Mouse (Mus musculus) hindbrain, embryonic 10.5 days (tissue): ENCODE results near the gene Mrps6. TPM values are rescaled to one million over a fixed set of nuclear protein-coding genes. Genes with fewer than 3 reads are reported as not detected.

Source experiments
- DNase-seq: peaks from one replicate; pipeline ENCODE4 v3.0.0-alpha.2; 2017; ENCODE audit warnings: low spot score
- H3K27ac ChIP-seq: fragments of 300-500 bp; sonication (generic); 2 replicates; pipeline ENCODE4 v1.5.1; 2016; ENCODE audit warnings: mild to moderate bottlenecking, moderate library complexity
- H3K27me3 ChIP-seq: fragments of 300-500 bp; sonication (generic); 2 replicates; pipeline ENCODE4 v1.6.1; 2016; ENCODE audit warnings: mild to moderate bottlenecking; ENCODE audit not compliant: poor library complexity, insufficient read depth, severe bottlenecking
- H3K36me3 ChIP-seq: fragments of 300-500 bp; sonication (generic); 2 replicates; pipeline ENCODE4 v1.6.1; 2016; ENCODE audit warnings: mild to moderate bottlenecking, moderate library complexity
- H3K4me1 ChIP-seq: fragments of 300-500 bp; sonication (generic); replicated peaks from 2 replicates; pipeline ENCODE4 v1.6.1; 2016; ENCODE audit warnings: mild to moderate bottlenecking
- H3K4me3 ChIP-seq: fragments of 300-500 bp; sonication (generic); 2 replicates; pipeline ENCODE4 v1.5.1; 2016; ENCODE audit warnings: mild to moderate bottlenecking, moderate library complexity
- H3K9me3 ChIP-seq: fragments of 300-500 bp; sonication (generic); 2 replicates; pipeline ENCODE4 v1.6.1; 2016; ENCODE audit warnings: mild to moderate bottlenecking, moderate library complexity
- WGBS: fragments of 180-500 bp; shearing (Covaris S2); methylation state at CpG from one replicate; pipeline ENCODE4 v1.1.7; 2016; 5-methylcytosine and 5-hydroxymethylcytosine counted together
- polyA plus RNA-seq: library from polyadenylated mRNA; unstranded; fragments of >200 nt; fragmentation: Nextera tagmentation; extraction: Ambion mirVana; gene quantifications from 2 replicates; pipeline ENCODE4 v1.2.1, GENCODE M21; 2016

Gene Mrps6
- polyA plus RNA-seq, 1 experiment from 2014 or later = 143 TPM

- H3K27me3 ChIP-seq = no peaks in the 10 kb centered on the region
- no peaks in the 10 kb centered on the region for H3K9me3 ChIP-seq
- DNase-seq = no peak
- H3K27ac ChIP-seq = peak overlapping the region; percentile 74
- H3K36me3 ChIP-seq = peaks cover 24% of the 10 kb centered on the region
- H3K4me1 ChIP-seq = peaks cover 44% of the 10 kb centered on the region
- WGBS = 82% methylated on average over 5 of the region's 5 CpGs
- H3K4me3 ChIP-seq = no peak overlapping the region
Observed at GRCm38 (mm10) chr16:92114706-92115241, 56.7 kb downstream of the Mrps6 start.

- Histone ChIP-seq H3K4me1 (peaks cover 40% of the 10 kb centered on the region), H3K9me3 (no peaks in the 10 kb centered on the region), H3K27ac (peak overlapping the region; percentile 74), H3K36me3 (peaks cover 24% of the 10 kb centered on the region), H3K4me3 (peak overlapping the region; percentile 31), H3K27me3 (no peaks in the 10 kb centered on the region)
- 33% methylated on average over 20 of the region's 20 CpGs for WGBS
- no peak for DNase-seq
Observed at GRCm38 (mm10) chr16:92115611-92116421, 57.7 kb downstream of the Mrps6 start.

GRCm38 (mm10) chr16:92117337-92118209 is 59.5 kb downstream of the Mrps6 start:
- no peaks in the 10 kb centered on the region for H3K9me3 ChIP-seq
- 80% methylated on average over 9 of the region's 9 CpGs for WGBS
- H3K36me3 ChIP-seq = peaks cover 11% of the 10 kb centered on the region
- H3K27me3 ChIP-seq = no peaks in the 10 kb centered on the region
- no peak for DNase-seq
- H3K4me3 ChIP-seq = no peak overlapping the region
- no peak overlapping the region; the same call in 1 of the 2 replicates for H3K27ac ChIP-seq
- peaks cover 46% of the 10 kb centered on the region for H3K4me1 ChIP-seq

GRCm38 (mm10) chr16:92119013-92119515 is 61.0 kb downstream of the Mrps6 start:
- no peaks in the 10 kb centered on the region for H3K27me3 ChIP-seq
- peaks cover 46% of the 10 kb centered on the region for H3K4me1 ChIP-seq
- no peak for DNase-seq
- WGBS = 64% methylated on average over 13 of the region's 13 CpGs
- H3K9me3 ChIP-seq = no peaks in the 10 kb centered on the region; the same call in 1 of the 2 replicates
- no peaks in the 10 kb centered on the region for H3K36me3 ChIP-seq
- H3K27ac ChIP-seq = 0 out of 2 replicates have a peak overlapping the region, but pooled peaks have one; percentile 18
- H3K4me3 ChIP-seq = no peak overlapping the region

GRCm38 (mm10) chr16:92120899-92121531 is 62.9 kb downstream of the Mrps6 start:
- peaks cover 27% of the 10 kb centered on the region for H3K4me1 ChIP-seq
- no peaks in the 10 kb centered on the region for H3K36me3 ChIP-seq
- DNase-seq = no peak
- 80% methylated on average over 17 of the region's 17 CpGs for WGBS
- peaks cover 10% of the 10 kb centered on the region; the same call in 1 of the 2 replicates for H3K9me3 ChIP-seq
- H3K4me3 ChIP-seq = no peak overlapping the region
- no peaks in the 10 kb centered on the region for H3K27me3 ChIP-seq
- H3K27ac ChIP-seq = no peak overlapping the region

GRCm38 (mm10) chr16:92127226-92127625 is 69.2 kb downstream of the Mrps6 start:
- WGBS = 52% methylated on average over 4 of the region's 4 CpGs
- no peak overlapping the region for H3K27ac ChIP-seq
- peaks cover 10% of the 10 kb centered on the region; the same call in 1 of the 2 replicates for H3K9me3 ChIP-seq
- no peak for DNase-seq
- no peak overlapping the region for H3K4me3 ChIP-seq
- peaks cover 4% of the 10 kb centered on the region; the same call in 1 of the 2 replicates for H3K4me1 ChIP-seq
- H3K27me3 ChIP-seq = no peaks in the 10 kb centered on the region
- H3K36me3 ChIP-seq = no peaks in the 10 kb centered on the region

GRCm38 (mm10) chr16:92127666-92128065 is 69.6 kb downstream of the Mrps6 start:
- Histone ChIP-seq H3K9me3 (peaks cover 10% of the 10 kb centered on the region; the same call in 1 of the 2 replicates), H3K4me1 (peaks cover 5% of the 10 kb centered on the region; the same call in 1 of the 2 replicates), H3K27ac (no peak overlapping the region), H3K4me3 (no peak overlapping the region), H3K27me3 (no peaks in the 10 kb centered on the region), H3K36me3 (no peaks in the 10 kb centered on the region)
- no peak for DNase-seq
- WGBS = 84% methylated on average over 5 of the region's 5 CpGs

GRCm38 (mm10) chr16:92129843-92130242 is 71.8 kb downstream of the Mrps6 start:
- H3K9me3 ChIP-seq = peaks cover 3% of the 10 kb centered on the region; the same call in 1 of the 2 replicates
- H3K27ac ChIP-seq = no peak overlapping the region
- H3K4me3 ChIP-seq = no peak overlapping the region
- H3K36me3 ChIP-seq = no peaks in the 10 kb centered on the region
- H3K27me3 ChIP-seq = no peaks in the 10 kb centered on the region
- H3K4me1 ChIP-seq = peaks cover 7% of the 10 kb centered on the region; the same call in 1 of the 2 replicates
- no peak for DNase-seq
- WGBS = 91% methylated on average over 8 of the region's 8 CpGs

- WGBS = 88% methylated on average over 4 of the region's 4 CpGs
- Histone ChIP-seq H3K4me3 (no peak overlapping the region), H3K36me3 (no peaks in the 10 kb centered on the region), H3K27me3 (no peaks in the 10 kb centered on the region), H3K27ac (no peak overlapping the region), H3K9me3 (0 out of 2 replicates have a peak, but pooled peaks cover 8% of the 10 kb centered on the region), H3K4me1 (0 out of 2 replicates have a peak, but pooled peaks cover 7% of the 10 kb centered on the region)
- DNase-seq = no peak
Observed at GRCm38 (mm10) chr16:92132511-92132910, 74.4 kb downstream of the Mrps6 start.

GRCm38 (mm10) chr16:92134148-92134764 is 76.2 kb downstream of the Mrps6 start:
- H3K27me3 ChIP-seq = no peaks in the 10 kb centered on the region
- H3K4me3 ChIP-seq = no peak overlapping the region
- no peak for DNase-seq
- no peaks in the 10 kb centered on the region for H3K36me3 ChIP-seq
- H3K9me3 ChIP-seq = 0 out of 2 replicates have a peak, but pooled peaks cover 8% of the 10 kb centered on the region
- no peak overlapping the region for H3K27ac ChIP-seq
- WGBS = 91% methylated on average over 11 of the region's 11 CpGs
- peaks cover 18% of the 10 kb centered on the region for H3K4me1 ChIP-seq

GRCm38 (mm10) chr16:92136275-92136674 is 78.2 kb downstream of the Mrps6 start:
- H3K4me1 ChIP-seq = peaks cover 38% of the 10 kb centered on the region
- 0 out of 2 replicates have a peak, but pooled peaks cover 8% of the 10 kb centered on the region for H3K9me3 ChIP-seq
- H3K36me3 ChIP-seq = no peaks in the 10 kb centered on the region
- no peak overlapping the region for H3K4me3 ChIP-seq
- no peaks in the 10 kb centered on the region for H3K27me3 ChIP-seq
- H3K27ac ChIP-seq = no peak overlapping the region
- DNase-seq = no peak
- 92% methylated on average over 15 of the region's 15 CpGs for WGBS
